In the genomic region with DNA sequence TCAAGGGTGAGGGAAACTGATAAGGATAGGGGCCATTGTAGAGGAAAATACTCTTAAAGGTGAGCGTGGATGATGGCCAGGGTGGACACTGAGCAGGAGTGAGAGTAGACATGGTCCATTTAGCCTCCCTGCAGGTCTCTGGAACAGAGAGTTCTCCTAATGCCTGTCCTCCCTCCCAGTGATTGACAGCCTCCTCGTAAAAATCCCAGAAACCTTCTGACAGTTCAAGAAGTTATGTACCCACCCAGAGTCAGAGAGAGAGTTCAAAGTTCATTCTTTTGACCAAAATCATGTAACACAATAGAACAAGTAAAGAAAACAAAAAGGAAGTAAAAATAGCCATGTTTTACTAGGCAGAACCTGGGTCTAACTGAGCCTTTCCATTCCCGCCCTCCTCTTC, we compare ENCODE assay signal across 23 mouse cellular contexts.
"Had no signal": no experiment of that assay in that cellular context is flagged by ENCODE, and none has a peak within 500 bp of the region (broad histone marks: within the 10 kb centered on the region; RNA-seq: fewer than 3 reads in every experiment).

No protein-coding gene starts in this region.

- DNase-seq: gastrocnemius, adult 2 months; gastrocnemius, postnatal 10 days; gastrocnemius, postnatal 25 days; heart, postnatal 10 days; heart, postnatal 4 days; kidney, adult 11 months; kidney, postnatal 25 days; layer of hippocampus, adult 9-11 months; layer of hippocampus, postnatal 36 days; left cerebral cortex, postnatal 4 days had no signal

- H3K4me3 ChIP-seq: gastrocnemius, adult 2 months; heart, embryonic 10.5 days; heart, embryonic 12.5 days; hindbrain, embryonic 10.5 days; hindbrain, embryonic 12.5 days; limb, embryonic 13.5 days; limb, embryonic 15.5 days; liver, embryonic 12.5 days had no signal

- H3K4me1 ChIP-seq: heart, embryonic 10.5 days; heart, embryonic 12.5 days; hindbrain, embryonic 10.5 days; hindbrain, embryonic 12.5 days; limb, embryonic 13.5 days; limb, embryonic 15.5 days; liver, embryonic 12.5 days had no signal

- H3K9ac ChIP-seq: heart, embryonic 12.5 days; hindbrain, embryonic 12.5 days; hindbrain, embryonic 14.5 days; limb, embryonic 13.5 days; limb, embryonic 15.5 days; liver, embryonic 12.5 days; liver, embryonic 14.5 days had no signal

- H3K27me3 ChIP-seq: heart, embryonic 12.5 days; hindbrain, embryonic 12.5 days; limb, embryonic 13.5 days; limb, embryonic 15.5 days; liver, embryonic 12.5 days had no signal

- H3K27ac ChIP-seq: gastrocnemius, adult 2 months; heart, embryonic 10.5 days; hindbrain, embryonic 10.5 days; hindbrain, embryonic 12.5 days; hindbrain, embryonic 14.5 days; kidney, postnatal 0 days; limb, embryonic 13.5 days; limb, embryonic 15.5 days; liver, embryonic 12.5 days; liver, embryonic 14.5 days had no signal

- H3K4me2 ChIP-seq: heart, embryonic 12.5 days; hindbrain, embryonic 12.5 days; hindbrain, embryonic 14.5 days; limb, embryonic 13.5 days; limb, embryonic 15.5 days; liver, embryonic 12.5 days had no signal

- ATAC-seq: forebrain, embryonic 16.5 days; hindbrain, embryonic 16.5 days; inflammation-experienced regulatory T-cells, adult 6 months; liver, embryonic 12.5 days had no signal

- H3K9me3 ChIP-seq: heart, embryonic 10.5 days; heart, embryonic 12.5 days; hindbrain, embryonic 10.5 days; hindbrain, embryonic 12.5 days; limb, embryonic 13.5 days; limb, embryonic 15.5 days; liver, embryonic 12.5 days had no signal

- H3K36me3 ChIP-seq: heart, embryonic 10.5 days; heart, embryonic 12.5 days; hindbrain, embryonic 10.5 days; hindbrain, embryonic 12.5 days; limb, embryonic 13.5 days; limb, embryonic 15.5 days; liver, embryonic 12.5 days had no signal
